Mouse (Mus musculus): ENCODE measurements around the gene Jag1. TPM values are rescaled to one million over a fixed set of nuclear protein-coding genes. Genes with fewer than 3 reads are reported as not detected.

Jag1 gene
- 5.4 and 6.5 TPM in 2 replicates for polyA plus RNA-seq (2015; fragmentation: Nextera tagmentation; extraction: Ambion mirVana)

DNA sequence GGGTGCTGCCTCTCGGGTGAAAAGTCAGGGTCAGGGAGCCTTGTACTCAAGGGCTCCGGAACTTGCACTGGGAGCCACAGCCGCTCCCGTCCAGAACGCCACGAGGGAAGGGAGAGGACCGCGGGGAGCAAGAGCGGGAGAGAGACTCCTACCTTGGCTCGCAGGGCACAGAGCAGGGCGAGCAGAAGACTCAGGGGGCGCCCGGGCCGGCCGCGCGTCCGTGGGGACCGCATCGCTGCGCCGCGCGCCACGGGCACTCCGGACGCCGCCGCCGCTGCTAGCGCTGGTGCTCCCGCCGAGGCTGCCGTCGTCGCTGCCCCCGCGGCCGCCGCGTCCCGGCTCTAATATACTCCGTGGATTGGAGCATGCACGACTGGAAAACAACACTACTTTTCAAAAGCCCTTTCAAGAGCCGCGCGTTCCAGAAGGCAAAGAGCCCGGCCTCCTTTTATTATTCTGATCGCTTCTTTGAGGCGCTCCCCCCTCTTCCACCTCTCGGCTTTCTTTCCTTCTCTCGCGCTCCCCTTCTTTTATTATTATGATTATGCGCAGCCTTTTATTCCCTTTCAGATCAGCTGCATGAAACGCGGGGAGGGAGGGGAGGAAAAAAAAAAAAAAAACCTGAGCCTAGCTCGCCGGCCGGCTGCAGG lies at the start of gene Jag1:
Jag1 (minus strand) TSS at position 620 of the 650 bp plus-strand sequence.

Other genes starting within 250 kb of the Jag1 start
- gene AL731706.2, start 231.0 kb downstream of the Jag1 start, polyA plus RNA-seq (2015; fragmentation: Nextera tagmentation; extraction: Ambion mirVana), result 15.0 and 15.8 TPM in 2 replicates
- 3.4 and 3.5 TPM in 2 replicates for gene Slx4ip, start 225.4 kb downstream of the Jag1 start, polyA plus RNA-seq (2015; fragmentation: Nextera tagmentation; extraction: Ambion mirVana)
- 15.4 and 17.1 TPM in 2 replicates for gene AL731706.1, start 225.3 kb downstream of the Jag1 start, polyA plus RNA-seq (2015; fragmentation: Nextera tagmentation; extraction: Ambion mirVana)
- gene Mkks, start 225.3 kb downstream of the Jag1 start, polyA plus RNA-seq (2015; fragmentation: Nextera tagmentation; extraction: Ambion mirVana), result 4.4 and 8.2 TPM in 2 replicates